Mouse (Mus musculus) cortical plate, adult 2 months (tissue): ENCODE data around the gene Zmym6.

Experiments used
- CTCF ChIP-seq: fragments of 200-500 bp; IDR thresholded peaks from 2 replicates; pipeline ENCODE4 v1.5.1; 2011; ENCODE audit warnings: mild to moderate bottlenecking, control low read depth, low read length; ENCODE audit not compliant: insufficient read depth; ENCODE audit errors: extremely low read depth
- POLR2A ChIP-seq: fragments of 200-500 bp; IDR thresholded peaks from 2 replicates; pipeline ENCODE4 v1.6.1; 2011; ENCODE audit warnings: mild to moderate bottlenecking, low read length, control low read depth; ENCODE audit not compliant: insufficient read depth; ENCODE audit errors: extremely low read depth

DNA sequence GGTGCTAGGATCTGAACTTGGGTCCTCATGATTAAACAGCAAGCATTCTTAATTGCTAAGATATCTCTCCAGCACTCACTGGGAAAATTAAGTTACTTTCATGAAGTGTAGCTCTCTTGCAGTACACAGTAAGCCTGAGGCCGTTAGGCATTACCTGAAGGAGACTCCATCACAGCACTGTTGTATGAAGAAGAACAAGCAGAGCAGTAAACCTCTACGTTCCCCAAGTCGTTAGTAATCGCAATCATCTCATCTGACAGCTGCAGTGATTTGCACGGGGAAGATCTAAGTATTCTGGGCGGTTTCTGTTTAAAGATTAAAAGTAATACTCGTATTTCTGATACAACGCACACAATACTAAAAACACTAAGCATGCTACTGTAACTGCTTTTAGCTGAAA lies 26.1 kb upstream of the Zmym6 start:
- TF ChIP-seq POLR2A (no peak), CTCF (no peak)
